Mouse (Mus musculus): ENCODE results near the gene Olfr1395.

DNA sequence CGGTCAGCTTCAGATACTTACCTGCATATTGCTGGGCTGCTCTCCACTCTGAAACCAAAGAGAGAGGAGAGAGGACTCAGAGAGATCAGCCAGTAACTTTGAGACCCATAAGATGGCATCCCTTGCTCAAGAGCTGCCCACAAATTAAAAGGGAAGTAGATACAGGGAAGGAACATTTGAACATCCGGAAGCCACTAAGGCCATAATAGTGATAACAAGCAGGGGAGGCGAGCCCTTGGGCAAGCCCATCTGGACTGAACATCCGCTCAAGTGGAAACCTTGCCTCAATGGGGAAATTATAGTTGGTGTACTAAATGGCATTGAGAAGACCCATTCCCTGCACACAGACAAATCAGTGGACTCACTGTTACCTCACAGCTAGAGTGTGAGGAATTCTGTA, 28.5 kb downstream of the Olfr1395 start:
- TF ChIP-seq CTCF (IDR thresholded peaks at IDR 0.05; ENCODE audit: low read depth, low read length) = no peak
- no peak for TF ChIP-seq POLR2A (IDR thresholded peaks at IDR 0.05; ENCODE audit: borderline replicate concordance, low read depth, low read length)

All from bone marrow macrophage, adult 2 months (primary cell).